Mouse (Mus musculus) heart, adult 9 months (tissue): ENCODE data around the gene Adgrd1.
A peak's percentile ranks its signal among the peaks of the same experiment; 100 is the strongest.

Experiments used
- DNase-seq, 2 experiments: peaks; one replicate each; pipeline ENCODE4 v3.0.0; 2022; ENCODE audit warnings: low spot score in 2 of 2

Gene Adgrd1

GRCm38 (mm10) chr5:129096511-129096910, at the start of gene Adgrd1:
Adgrd1 (plus strand) TSS chr5:129096750.
- peak; percentile 59 to 76 for DNase-seq

GRCm38 (mm10) chr5:129049372-129049771, 47.2 kb upstream of the Adgrd1 start:
- DNase-seq: no peak

DNA sequence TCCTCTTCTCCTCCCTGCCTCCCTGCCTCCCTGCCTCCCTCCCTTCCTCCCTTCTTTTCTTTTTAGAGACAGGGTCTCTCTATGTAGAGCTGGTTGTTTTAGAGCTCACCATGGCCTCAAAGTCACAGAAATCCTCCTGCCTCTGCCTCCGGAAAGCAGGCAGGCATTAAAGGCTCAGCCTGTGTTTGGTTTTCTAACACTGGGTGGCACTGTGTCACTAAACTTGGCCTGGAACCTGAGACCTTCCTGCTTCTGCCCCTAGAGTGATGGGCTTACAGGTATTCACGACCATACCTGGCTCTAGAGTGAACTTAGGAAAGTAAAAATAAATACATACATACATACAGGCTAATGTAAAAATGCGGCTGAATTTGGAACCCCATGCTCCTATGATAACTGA, 44.6 kb upstream of the Adgrd1 start:
- DNase-seq: no peak

DNA sequence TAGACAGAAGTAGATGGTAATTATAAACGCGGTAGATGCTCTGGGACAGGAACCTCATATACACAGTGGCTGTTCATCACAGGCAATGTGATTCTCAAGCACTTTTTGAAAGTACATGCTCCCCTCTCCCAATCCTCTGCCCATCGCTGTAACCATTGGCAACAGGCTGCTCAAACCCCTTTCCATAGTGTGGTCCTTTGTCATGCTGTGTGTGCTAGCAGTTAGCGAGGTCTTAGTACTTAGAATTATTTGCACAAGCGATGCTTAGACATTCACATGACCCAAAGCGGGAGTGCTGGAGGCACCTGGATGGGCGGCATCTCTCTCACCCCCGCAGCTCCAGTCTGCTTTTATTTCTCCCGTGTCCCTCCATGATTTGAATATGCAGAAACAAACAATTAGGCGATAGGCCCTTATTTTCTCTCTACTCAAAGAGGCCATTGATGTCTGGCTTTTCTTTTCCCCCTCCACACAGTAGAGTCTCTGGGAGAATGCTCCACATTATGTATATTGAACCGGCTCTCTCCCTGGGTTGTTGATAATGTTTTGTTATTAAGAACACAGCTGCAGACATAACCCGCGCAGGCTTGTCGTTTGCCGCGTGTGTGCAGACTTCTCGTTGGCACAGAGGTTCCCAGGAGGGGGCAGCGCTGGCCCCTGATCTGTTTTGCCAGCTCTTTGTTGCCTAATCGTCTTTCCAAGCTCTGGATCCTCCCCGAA, 43.8 kb upstream of the Adgrd1 start:
- DNase-seq: no peak

DNA sequence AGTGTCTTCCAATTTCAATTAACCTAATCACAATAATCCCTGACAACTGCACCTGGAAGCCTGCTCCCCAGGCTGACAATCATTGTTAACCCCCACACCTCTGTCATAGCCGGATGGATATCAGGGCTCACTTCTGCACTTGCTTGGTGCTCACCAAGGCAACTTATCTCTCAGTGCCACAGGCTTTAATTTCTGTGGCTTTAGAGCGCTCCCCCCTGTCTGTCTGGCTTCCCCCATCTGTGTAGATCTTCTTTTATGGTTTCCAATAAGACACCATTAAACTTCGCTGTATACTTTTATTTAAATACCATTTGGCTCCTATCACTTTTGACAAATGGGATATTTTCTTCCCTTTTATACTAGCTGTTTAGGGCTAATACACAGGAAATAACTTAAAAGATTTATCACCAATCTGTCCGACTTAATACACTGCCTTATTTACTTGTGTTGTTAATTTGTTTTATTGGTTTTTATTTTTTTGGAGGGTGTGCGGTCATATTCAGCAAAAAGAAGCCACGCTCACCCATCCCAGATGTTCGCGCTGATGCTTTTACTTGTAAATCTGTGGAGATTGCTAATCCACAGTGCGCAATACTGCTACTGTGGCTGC, 41.8 kb upstream of the Adgrd1 start:
- DNase-seq: no peak

GRCm38 (mm10) chr5:129059116-129059515, 37.4 kb upstream of the Adgrd1 start:
- no peak for DNase-seq

- peak in 1 of 2 experiments; percentile 47 for DNase-seq
These were observed 35.0 kb upstream of the Adgrd1 start for GRCm38 (mm10) chr5:129061579-129061978.

DNA sequence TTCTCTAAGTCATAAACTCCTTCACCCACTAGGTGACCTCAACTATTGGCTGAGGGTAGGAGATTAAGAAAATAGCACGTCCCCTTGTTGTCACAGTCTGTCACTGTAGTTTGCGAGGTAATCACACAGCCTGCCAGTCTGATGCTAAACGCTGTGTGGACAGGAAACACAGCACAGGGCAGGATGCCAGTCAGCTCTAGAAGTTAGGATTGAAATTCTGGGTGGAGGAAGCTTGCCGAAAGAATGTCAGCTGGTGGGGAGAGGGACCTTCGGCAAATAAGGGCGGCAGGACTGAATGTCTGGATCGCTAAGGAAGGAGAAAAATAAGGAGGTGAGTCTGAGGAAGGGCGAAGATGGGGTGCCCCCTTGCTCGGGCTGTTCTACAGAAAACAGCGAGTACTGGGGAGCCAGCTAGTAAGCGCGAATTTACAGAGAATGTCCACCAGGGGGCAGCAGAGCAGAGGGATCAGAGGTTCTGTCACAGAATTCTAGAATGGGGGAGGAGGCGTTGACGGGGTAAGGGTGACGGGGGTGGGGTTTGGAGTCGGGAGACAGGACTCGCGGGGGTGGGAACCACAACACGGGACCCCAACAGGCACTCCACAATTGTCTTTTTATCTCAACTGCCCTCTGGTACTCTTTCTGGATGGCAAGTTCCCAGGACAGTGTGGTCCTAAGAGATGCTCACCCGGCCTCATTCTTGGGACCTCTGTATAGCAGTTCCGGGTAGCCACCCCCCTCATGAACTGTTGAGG, 33.3 kb upstream of the Adgrd1 start:
- DNase-seq: peak; percentile 64

GRCm38 (mm10) chr5:129063792-129064087, 32.8 kb upstream of the Adgrd1 start:
- DNase-seq: peak in 1 of 2 experiments; percentile 22

DNA sequence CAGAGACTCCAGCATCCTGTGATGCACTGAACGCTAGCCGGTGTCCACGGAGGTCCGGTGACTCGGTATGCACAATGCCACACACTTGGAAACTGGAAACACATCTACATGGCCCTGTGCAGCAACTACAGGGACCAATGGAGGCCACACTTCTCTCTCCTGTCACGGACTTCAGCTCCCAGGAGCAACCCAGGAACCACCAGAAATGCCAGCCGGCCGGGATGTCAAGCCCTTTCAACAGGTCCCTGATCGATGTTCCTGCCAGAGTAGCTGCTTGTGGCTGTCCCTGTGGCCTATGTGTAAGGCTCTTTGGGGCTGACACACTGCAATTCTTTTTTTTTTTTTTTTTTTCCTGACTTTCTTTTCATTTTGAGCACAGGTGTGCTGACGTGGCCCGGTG, 32.4 kb upstream of the Adgrd1 start:
- DNase-seq: no peak

DNA sequence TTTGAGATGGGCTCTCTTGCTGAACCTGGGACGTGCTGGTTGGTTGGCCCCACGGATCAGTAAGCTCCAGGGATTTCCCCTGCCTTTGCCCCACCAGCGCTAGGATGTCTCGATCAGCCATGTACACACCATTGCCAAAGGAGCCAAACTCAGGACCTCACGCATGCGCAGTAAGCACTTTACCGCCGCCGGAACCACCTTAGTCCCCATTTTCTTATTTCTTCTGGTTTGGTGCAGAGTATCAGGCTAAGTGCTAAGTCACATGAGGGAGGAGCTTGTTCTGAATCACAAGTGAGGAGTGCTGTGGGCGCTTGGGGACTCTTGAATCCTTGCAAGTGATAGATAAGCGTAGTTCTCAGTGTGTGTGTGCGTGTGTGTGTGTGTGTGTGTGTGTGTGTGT, 31.2 kb upstream of the Adgrd1 start:
- peak in 1 of 2 experiments; percentile 8 for DNase-seq

GRCm38 (mm10) chr5:129065946-129066345, 30.6 kb upstream of the Adgrd1 start:
- DNase-seq: peak; percentile 75 to 85

GRCm38 (mm10) chr5:129066541-129067230, 29.9 kb upstream of the Adgrd1 start:
- DNase-seq: peak; percentile 50 to 70

GRCm38 (mm10) chr5:129067231-129067834, 29.2 kb upstream of the Adgrd1 start:
- peak; percentile 15 to 47 for DNase-seq

DNA sequence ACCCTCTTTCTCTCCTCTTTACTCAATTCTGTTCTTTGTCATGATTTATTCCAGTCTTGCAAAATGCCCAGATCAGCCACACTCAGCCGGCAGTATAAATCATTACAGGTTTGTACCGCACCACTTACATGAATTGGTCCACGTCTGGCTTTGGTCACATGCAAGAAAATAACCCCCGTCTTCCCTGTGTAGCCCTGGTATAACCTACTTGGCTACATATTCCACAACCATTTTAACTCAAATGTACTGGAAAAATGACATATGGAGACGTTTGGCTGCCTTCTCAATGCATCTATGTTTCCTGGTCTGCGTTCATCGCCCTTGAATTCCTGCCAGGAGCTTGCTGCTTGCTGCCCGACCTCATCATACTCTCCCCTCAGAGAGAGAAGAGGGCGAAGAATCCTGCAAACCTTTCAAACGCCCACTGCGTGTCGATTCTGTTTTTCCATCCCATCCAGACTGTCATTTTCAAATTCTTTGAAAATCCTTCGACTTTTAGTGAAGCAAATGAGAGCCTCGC, 24.7 kb upstream of the Adgrd1 start:
- DNase-seq: no peak

- DNase-seq: no peak
These were observed 23.1 kb upstream of the Adgrd1 start for GRCm38 (mm10) chr5:129073404-129073803.

GRCm38 (mm10) chr5:129076098-129076497, 20.5 kb upstream of the Adgrd1 start:
- no peak for DNase-seq

GRCm38 (mm10) chr5:129077240-129077639, 19.3 kb upstream of the Adgrd1 start:
- no peak for DNase-seq

DNA sequence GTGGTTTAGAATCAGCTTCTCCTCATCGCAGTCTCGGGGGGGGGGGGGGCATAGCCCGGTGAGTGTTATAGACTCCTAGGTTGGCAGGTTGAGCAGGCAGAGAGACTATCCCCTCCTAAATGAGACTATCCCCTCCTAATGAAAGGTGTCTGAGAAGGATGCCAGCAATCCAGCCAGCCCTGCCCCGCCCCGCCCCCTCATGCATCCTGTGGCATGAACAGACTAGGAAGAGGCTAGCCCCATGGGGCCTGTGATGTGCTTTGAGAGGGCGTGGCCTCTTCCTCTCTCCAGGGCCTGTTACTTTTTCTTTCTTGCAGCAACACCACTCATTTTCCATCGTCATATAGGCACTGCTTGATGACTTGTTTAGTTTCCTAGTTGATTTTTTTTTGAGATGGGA, 15.0 kb upstream of the Adgrd1 start:
- DNase-seq: no peak

- no peak for DNase-seq
These were observed 11.4 kb upstream of the Adgrd1 start for GRCm38 (mm10) chr5:129085153-129085552.

GRCm38 (mm10) chr5:129092345-129093065, 4.0 kb upstream of the Adgrd1 start:
- no peak for DNase-seq
